Mouse (Mus musculus): Measurements from ENCODE around the gene Emc9.

- TF ChIP-seq CTCF (IDR thresholded peaks at IDR 0.05; ENCODE audit: borderline replicate concordance, insufficient read depth, low read depth, low read length) (no peak), POLR2A (IDR thresholded peaks at IDR 0.05; ENCODE audit: borderline replicate concordance, insufficient read depth, low read length) (no peak)
These were observed 23.2 kb downstream of the Emc9 start for GRCm38 (mm10) chr14:55561860-55562259.

Data from cerebellum, adult 2 months (tissue).